Comparison of ENCODE assay signal across 18 mouse cellular contexts in the genomic region with DNA sequence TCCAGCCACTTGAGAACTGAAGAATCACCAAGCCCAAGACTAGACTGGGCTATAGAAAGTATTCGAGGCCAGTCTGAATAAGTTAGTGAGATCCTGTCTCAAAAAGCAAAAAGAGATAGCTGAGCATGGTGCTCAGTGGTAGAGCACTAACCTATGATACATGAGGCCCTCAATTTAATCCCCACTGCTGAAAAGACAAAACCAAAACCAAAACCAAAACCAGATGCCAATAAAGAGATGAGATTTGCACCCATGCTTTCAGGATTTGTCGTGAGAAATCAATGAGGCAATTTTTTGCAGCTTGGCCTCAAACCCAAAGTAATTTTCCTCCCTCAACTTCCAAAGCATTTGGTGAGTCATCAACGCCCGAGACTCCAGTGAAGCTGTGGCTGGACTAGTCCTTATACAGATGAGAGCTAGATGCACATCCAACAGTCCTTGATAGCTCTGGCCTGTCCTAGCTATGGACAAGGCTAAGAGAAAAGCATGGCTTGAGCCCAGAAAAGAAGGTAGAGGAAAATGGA.
DNase-seq lines count a peak whose midpoint lies in the region; ATAC-seq and TF ChIP-seq lines count a peak whose summit lies in the region.
"Had no signal": no experiment of that assay in that cellular context is flagged by ENCODE, and none has a peak within 500 bp of the region (broad histone marks: within the 10 kb centered on the region; RNA-seq: fewer than 3 reads in every experiment).

No protein-coding gene starts in this region.

- dilution Hi-C loops in CH12.LX (cut with MboI; ENCODE audit: extremely low pct_ligation_motif_present, extremely low pct_unique_long_range_greater_than_20kb, low sequenced_read_pairs): no loop called here

- H3K27ac ChIP-seq in liver, adult 2 months (replicated peaks; ENCODE audit: insufficient read depth, low read depth, low read length): peak overlapping the region; percentile 59
- no peak overlapping the region; the same call in 1 of the 2 replicates for H3K27ac ChIP-seq in liver, postnatal 0 days (ENCODE audit: low read depth)
- peak overlapping the region; percentile 6; the same call in 1 of the 2 replicates for H3K27ac ChIP-seq in CH12.LX (ENCODE audit: insufficient read depth, low read depth)
- peak overlapping the region; percentile 10; the same call in 1 of the 2 replicates for H3K27ac ChIP-seq in embryonic fibroblast, embryonic 13.5 days (ENCODE audit: insufficient read depth, low read length)
- H3K27ac ChIP-seq in liver, embryonic 15.5 days (replicated peaks): peak overlapping the region; percentile 68
- H3K27ac ChIP-seq: embryonic facial prominence, embryonic 15.5 days; heart, embryonic 15.5 days; hindbrain, embryonic 14.5 days; neural tube, embryonic 12.5 days had no signal

- no peak for TF ChIP-seq POLR2A in liver, adult 2 months (IDR thresholded peaks at IDR 0.05; ENCODE audit: extremely low read depth, insufficient read depth, low read length)
- TF ChIP-seq POLR2A in CH12.LX (IDR thresholded peaks at IDR 0.05; ENCODE audit: low read depth, low read length): no peak
- no peak for TF ChIP-seq POLR2A in embryonic fibroblast, embryonic 13.5 days (IDR thresholded peaks at IDR 0.05; ENCODE audit: low read depth, low read length)

- no peak overlapping the region for H3K9ac ChIP-seq in liver, adult 2 months (ENCODE audit: low read depth, low read length)
- no peak overlapping the region for H3K9ac ChIP-seq in liver, postnatal 0 days (replicated peaks)
- peak overlapping the region; percentile 29; the same call in 1 of the 2 replicates for H3K9ac ChIP-seq in CH12.LX (ENCODE audit: insufficient read depth, low read depth)
- no peak overlapping the region for H3K9ac ChIP-seq in liver, embryonic 15.5 days
- H3K9ac ChIP-seq: embryonic facial prominence, embryonic 15.5 days; heart, embryonic 15.5 days; hindbrain, embryonic 14.5 days; neural tube, embryonic 12.5 days had no signal

- no peaks in the 10 kb centered on the region for H3K79me2 ChIP-seq in liver, adult 2 months (ENCODE audit: control insufficient read depth, insufficient read depth, low read length)
- H3K79me2 ChIP-seq in CH12.LX (replicated peaks; ENCODE audit: control insufficient read depth, extremely low read depth, insufficient read depth, poor library complexity, severe bottlenecking): peaks cover 87% of the 10 kb centered on the region

- H3K4me1 ChIP-seq in liver, adult 2 months (ENCODE audit: control insufficient read depth, insufficient read depth, low read length): peaks cover 49% of the 10 kb centered on the region
- H3K4me1 ChIP-seq in liver, postnatal 0 days (ENCODE audit: insufficient read depth): peaks cover 62% of the 10 kb centered on the region
- peaks cover 43 to 99% of the 10 kb centered on the region in 2 experiments for H3K4me1 ChIP-seq in CH12.LX (ENCODE audit: control insufficient read depth in 1 of 2, insufficient read depth in 2 of 2)
- H3K4me1 ChIP-seq in embryonic fibroblast, embryonic 13.5 days (ENCODE audit: control insufficient read depth, insufficient read depth, low read length): peaks cover 7% of the 10 kb centered on the region; the same call in 1 of the 2 replicates
- H3K4me1 ChIP-seq in liver, embryonic 15.5 days (replicated peaks): peaks cover 78% of the 10 kb centered on the region
- H3K4me1 ChIP-seq: neural tube, embryonic 12.5 days had no signal

- H3K36me3 ChIP-seq in liver, adult 2 months (ENCODE audit: control insufficient read depth, insufficient read depth, low read length): no peaks in the 10 kb centered on the region
- H3K36me3 ChIP-seq in liver, postnatal 0 days (replicated peaks; ENCODE audit: insufficient read depth, low read length): no peaks in the 10 kb centered on the region
- peaks cover 26 to 85% of the 10 kb centered on the region in 2 experiments for H3K36me3 ChIP-seq in CH12.LX (replicated peaks in 1 of 2; ENCODE audit: control insufficient read depth in 1 of 2, insufficient read depth in 1 of 2, low read length in 1 of 2)
- H3K36me3 ChIP-seq in liver, embryonic 15.5 days (replicated peaks): no peaks in the 10 kb centered on the region
- H3K36me3 ChIP-seq: embryonic facial prominence, embryonic 15.5 days; heart, embryonic 15.5 days; neural tube, embryonic 12.5 days had no signal

- peak; percentile 66 for DNase-seq in liver, adult 2 months (ENCODE audit: extremely low read depth, low read depth, low spot score)
- no peak for DNase-seq in liver, postnatal 0 days
- DNase-seq in CH12.LX (ENCODE audit: extremely low read depth): no peak
- no peak for DNase-seq in right cerebral cortex, postnatal 14 days
- DNase-seq in spleen, postnatal 36 days (ENCODE audit: low spot score in 2 of 2): no peak
- no peak for DNase-seq in MN1 (ENCODE audit: low spot score)
- DNase-seq: adrenal gland, postnatal 14 days; cerebellum, adult 9-10 months; gastrocnemius, postnatal 10 days; thymus, postnatal 14 days had no signal

- H3K9me3 ChIP-seq in liver, postnatal 0 days (ENCODE audit: low read length): no peaks in the 10 kb centered on the region
- no peaks in the 10 kb centered on the region for H3K9me3 ChIP-seq in CH12.LX (replicated peaks; ENCODE audit: low read length)
- no peaks in the 10 kb centered on the region for H3K9me3 ChIP-seq in liver, embryonic 15.5 days (replicated peaks)
- H3K9me3 ChIP-seq: embryonic facial prominence, embryonic 15.5 days; heart, embryonic 15.5 days; megakaryocyte, embryonic 14.5 days; neural tube, embryonic 12.5 days had no signal

- no peaks in the 10 kb centered on the region for H3K27me3 ChIP-seq in liver, adult 2 months (ENCODE audit: control insufficient read depth, insufficient read depth, low read length)
- H3K27me3 ChIP-seq in liver, postnatal 0 days (ENCODE audit: insufficient read depth, low read length): no peaks in the 10 kb centered on the region
- no peaks in the 10 kb centered on the region for H3K27me3 ChIP-seq in CH12.LX (replicated peaks)
- H3K27me3 ChIP-seq in liver, embryonic 15.5 days: no peaks in the 10 kb centered on the region
- H3K27me3 ChIP-seq: embryonic facial prominence, embryonic 15.5 days; heart, embryonic 15.5 days; megakaryocyte, embryonic 14.5 days; neural tube, embryonic 12.5 days had no signal

- ATAC-seq in liver, postnatal 0 days: no peak
- ATAC-seq in liver, embryonic 15.5 days (ENCODE audit: insufficient read depth): no peak
- ATAC-seq: forebrain, embryonic 14.5 days had no signal

- TF ChIP-seq RAD21 in CH12.LX (IDR thresholded peaks at IDR 0.05; ENCODE audit: low read depth, low read length): no peak

- in situ Hi-C loops in CH12.LX (cut with MboI; ENCODE audit: low pct_ligation_motif_present, low pct_unique_long_range_greater_than_20kb, low sequenced_read_pairs): no loop called here

- H3K4me2 ChIP-seq in liver, postnatal 0 days (ENCODE audit: low read depth, low read length): no peak overlapping the region
- H3K4me2 ChIP-seq in CH12.LX (ENCODE audit: insufficient read depth, low read depth, poor library complexity, severe bottlenecking): peak overlapping the region; percentile 51; the same call in 1 of the 2 replicates
- peak overlapping the region; percentile 39 for H3K4me2 ChIP-seq in liver, embryonic 15.5 days
- H3K4me2 ChIP-seq: embryonic facial prominence, embryonic 15.5 days; heart, embryonic 15.5 days; hindbrain, embryonic 14.5 days; neural tube, embryonic 12.5 days had no signal

- no peak for TF ChIP-seq CTCF in liver, adult 2 months (IDR thresholded peaks at IDR 0.05; ENCODE audit: low read depth, low read length)
- TF ChIP-seq CTCF in liver, postnatal 0 days (IDR thresholded peaks at IDR 0.05; ENCODE audit: low read depth): no peak
- no peak for TF ChIP-seq CTCF in CH12.LX (conservative IDR thresholded peaks at IDR 0.05 in 1 of 2, IDR thresholded peaks at IDR 0.05 in 1 of 2; ENCODE audit: low read depth in 2 of 2, low read length in 2 of 2)
- TF ChIP-seq CTCF in embryonic fibroblast, embryonic 13.5 days (IDR thresholded peaks at IDR 0.05; ENCODE audit: borderline replicate concordance, insufficient read depth, low read length): no peak

- no peak overlapping the region for H3K4me3 ChIP-seq in liver, adult 2 months (ENCODE audit: insufficient read depth, low read depth, low read length)
- no peak overlapping the region for H3K4me3 ChIP-seq in liver, postnatal 0 days (ENCODE audit: low read depth, low read length)
- no peak overlapping the region for H3K4me3 ChIP-seq in CH12.LX (replicated peaks in 1 of 3; ENCODE audit: low read depth in 2 of 3, low read length in 2 of 3, poor library complexity in 1 of 3)
- H3K4me3 ChIP-seq in embryonic fibroblast, embryonic 13.5 days (ENCODE audit: insufficient read depth, low read length): no peak overlapping the region
- H3K4me3 ChIP-seq in liver, embryonic 15.5 days (replicated peaks): no peak overlapping the region
- H3K4me3 ChIP-seq: embryonic facial prominence, embryonic 15.5 days; heart, embryonic 15.5 days; megakaryocyte, embryonic 14.5 days; neural tube, embryonic 12.5 days had no signal

- no peak for TF ChIP-seq EP300 in liver, postnatal 0 days (IDR thresholded peaks at IDR 0.05; ENCODE audit: low read depth)
- no peak for TF ChIP-seq EP300 in CH12.LX (IDR thresholded peaks at IDR 0.05; ENCODE audit: low read length)

- WGBS in liver, adult 2 months: 32% methylated on average over 4 of the region's 4 CpGs
- WGBS in liver, postnatal 0 days (ENCODE audit: insufficient replicate concordance): 69% methylated on average over 4 of the region's 4 CpGs
- 56% methylated on average over 4 of the region's 4 CpGs for WGBS in liver, embryonic 15.5 days (ENCODE audit: insufficient replicate concordance)

TF ChIP-seq in CH12.LX, 34 proteins besides CTCF, POLR2A, EP300 and RAD21:
- TF ChIP-seq JUN (IDR thresholded peaks at IDR 0.05; ENCODE audit: insufficient read depth, low read depth, low read length) (no peak), MAX (IDR thresholded peaks at IDR 0.05; ENCODE audit: low read length) (0 out of 2 replicates have a peak, but pooled peaks have one; percentile 19)
TF ChIP-seq in CH12.LX: peak in this region for 1.
